Mouse (Mus musculus) kidney, adult 8-10 months (tissue): ENCODE results near the gene Serf1.
"Not testable (repeated sequence)": the region's sequence is repeated elsewhere in the genome, so short reads cannot be mapped to it uniquely, and the experiment has no call there.

Source experiments
- DNase-seq, 2 experiments: peaks; one replicate each; pipeline ENCODE4 v3.0.0; 2022

The Serf1 gene

DNA sequence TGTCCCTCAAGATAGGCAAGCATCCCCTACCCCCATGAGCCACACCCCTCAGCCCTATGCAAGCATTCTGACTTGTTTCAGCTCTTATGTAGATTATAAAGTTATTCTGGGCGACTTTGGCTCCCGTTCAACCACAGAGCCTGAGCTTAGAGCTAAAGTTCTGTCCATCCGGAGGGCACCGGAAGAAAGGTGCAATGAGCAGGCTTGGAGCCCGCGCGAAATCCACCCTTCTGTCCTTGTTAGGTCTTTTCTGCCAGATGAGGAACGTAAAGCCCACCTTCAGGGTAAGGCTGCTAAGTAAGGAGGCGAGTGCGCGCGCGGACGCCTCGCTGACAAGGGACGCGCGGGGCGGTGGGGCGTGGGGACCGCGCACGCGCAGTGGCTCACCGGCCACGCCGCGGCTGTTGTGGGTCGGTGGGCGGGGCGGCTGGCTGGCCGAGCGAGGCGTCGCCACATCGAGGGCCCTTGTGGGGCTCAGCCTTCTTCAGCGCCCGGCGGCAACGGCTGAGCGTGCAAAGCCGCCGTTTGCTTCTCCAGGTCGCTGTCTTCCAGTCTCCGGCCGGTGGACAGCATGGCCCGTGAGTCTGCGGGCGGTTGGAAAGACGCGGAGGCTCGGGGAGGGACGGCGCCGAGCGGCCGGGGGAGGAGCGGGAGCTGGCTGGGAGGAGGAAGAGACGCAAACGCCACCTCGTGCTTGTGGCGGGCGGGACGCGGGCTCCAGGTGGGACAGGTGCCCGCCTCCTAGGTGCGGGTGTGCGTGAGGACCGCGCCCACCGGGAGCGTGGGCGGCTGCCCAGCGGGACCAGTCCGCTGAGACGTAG is at the start of gene Serf1:
Gene Serf1 (plus strand): TSS at position 361 of the 821 bp plus-strand sequence.
- DNase-seq = peak; percentile 64 to 79

DNA sequence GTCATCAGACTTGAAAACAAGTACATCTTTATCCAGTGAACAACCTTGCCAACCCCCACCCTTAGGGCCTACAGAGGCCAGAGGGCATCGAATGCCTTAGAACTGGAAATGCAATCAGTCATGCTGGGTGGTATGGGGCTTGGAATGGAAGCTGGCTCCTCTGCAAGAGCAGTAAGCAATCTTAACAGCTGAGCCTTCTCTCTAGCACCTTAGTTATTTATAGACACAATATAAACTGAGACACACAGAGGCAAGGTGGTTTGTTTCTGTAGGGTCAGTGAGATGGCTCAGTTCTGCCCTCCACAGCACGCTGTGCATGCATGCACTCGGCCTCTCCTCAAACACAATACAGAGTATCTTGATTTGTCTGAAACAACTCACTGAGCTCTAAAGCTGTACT is 43.9 kb upstream of the Serf1 start:
- no peak for DNase-seq

DNA sequence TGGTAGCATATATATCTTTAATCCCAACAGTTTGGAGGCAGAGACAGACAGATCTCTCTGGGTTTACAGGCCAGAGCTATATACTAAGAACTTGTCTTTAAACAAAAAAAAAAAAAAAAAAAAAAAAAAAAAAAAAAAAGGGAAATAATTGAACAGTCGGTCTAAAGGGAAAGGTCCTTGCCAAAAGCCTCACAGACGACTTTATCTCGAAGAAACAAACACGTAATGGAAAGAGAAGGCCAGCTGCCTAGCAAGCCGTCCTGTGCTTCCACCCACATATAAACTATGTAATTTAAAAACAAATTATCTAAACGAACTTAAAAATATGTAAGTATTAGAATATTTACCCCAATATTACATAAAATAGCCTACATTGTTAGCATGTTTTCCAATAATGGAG is 40.0 kb upstream of the Serf1 start:
- DNase-seq = no peak

DNA sequence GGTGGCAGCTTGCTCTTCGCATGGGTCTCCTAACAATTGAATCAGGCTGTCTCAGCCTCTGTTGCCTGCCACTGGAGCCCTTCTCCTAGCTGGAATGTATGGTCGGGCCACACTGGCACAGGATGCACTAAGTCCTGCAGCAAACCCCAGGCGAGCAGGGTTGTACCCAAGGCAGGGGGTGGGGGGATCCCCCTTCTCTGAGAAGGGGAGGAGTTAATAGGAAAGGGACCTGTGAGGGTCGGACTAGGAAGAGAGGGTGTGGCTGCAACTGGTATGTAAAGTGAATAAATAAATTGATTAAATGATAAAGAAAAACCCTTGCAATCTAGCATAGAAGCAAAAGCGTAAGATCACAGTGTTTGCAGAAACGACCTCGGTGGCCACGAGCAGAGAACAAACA is 36.3 kb upstream of the Serf1 start:
- no peak for DNase-seq

DNA sequence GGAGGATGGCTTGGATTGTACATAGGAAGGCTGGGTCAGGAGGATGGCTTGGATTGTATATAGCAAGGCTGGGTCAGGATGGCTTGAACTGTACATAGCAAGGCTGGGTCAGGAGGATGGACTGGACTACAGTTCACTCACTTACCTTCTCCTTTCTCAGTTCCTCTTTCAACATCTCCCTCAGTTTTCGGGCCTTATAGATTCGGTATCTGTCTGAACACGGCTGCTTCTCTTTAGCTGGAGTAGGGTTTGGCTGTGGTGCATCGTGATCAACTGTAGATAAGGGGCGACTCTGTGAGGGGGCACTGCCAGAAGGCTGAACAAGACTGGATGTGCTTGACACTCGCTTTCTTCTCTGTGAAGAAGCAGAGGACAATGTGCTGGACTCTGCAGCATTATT is 9.0 kb upstream of the Serf1 start:
- no peak for DNase-seq

DNA sequence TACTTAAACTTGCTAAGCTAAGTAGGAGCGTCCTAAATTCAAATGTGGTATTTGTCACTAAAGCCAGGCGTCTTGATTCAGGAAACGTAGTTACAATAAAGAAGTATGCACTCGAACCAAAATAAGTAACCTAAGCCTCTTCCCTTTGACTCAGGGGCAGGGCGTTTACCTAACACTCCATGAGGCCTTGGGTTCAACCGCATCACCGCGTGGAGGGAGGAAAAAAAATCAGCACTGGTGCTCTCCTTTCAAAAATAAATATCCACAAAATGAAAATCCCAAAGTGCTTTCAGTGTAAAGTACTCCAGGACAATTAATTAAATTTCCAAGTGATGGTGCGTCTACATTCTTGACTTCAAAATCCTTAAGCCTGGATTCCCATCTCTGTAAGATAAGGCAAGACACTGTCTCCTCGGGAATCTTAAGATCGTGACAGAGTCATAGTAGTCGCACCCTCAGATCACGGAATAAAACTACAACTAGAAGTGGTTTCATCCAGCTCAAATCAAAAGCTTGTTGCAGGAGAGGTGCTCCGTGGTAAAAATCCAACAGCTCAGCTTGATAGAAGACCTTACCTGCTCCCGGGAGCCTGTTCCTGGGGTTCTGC is 4.7 kb upstream of the Serf1 start:
- no peak for DNase-seq

- peak; percentile 93 to 95 for DNase-seq
These were observed 4.0 kb upstream of the Serf1 start, which contains the start of gene Bdp1 for GRCm38 (mm10) chr13:100103748-100104254. TSS of gene Bdp1 (minus strand) at chr13:100104070.

DNA sequence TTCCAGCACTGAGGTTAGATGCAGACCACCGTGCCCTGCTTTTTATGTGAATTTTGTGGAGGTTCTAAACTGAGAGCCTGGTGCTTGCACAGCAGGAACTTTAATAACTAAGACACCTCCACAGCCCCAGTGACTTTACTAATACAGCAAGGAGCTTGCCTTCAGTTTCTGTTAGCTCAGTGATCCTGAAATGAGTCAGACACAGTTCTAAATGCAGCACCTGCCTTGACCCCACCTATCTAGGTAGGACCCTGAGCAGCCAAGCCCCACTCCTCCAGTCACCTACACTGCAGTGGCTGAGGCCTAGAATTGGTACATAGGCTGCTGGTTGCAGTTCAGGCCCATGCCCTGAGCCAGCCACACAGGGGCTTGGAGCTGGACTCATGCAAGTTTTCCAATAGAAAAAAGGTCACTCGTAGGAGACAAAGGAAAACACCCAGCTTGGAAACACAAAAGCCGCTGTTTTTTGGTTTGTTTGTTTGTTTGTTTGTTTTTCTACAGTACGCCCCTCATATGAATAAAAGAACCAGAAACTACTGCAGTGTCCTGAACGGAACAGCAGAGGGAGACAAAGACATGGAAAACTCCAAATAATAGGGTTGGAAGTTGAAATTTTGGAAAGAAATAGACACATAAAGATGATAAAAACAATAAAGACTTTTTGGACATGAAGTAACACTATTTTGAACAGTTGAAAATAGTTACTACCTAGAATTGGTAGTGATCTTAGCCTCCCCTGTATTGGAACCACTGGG is 4.6 kb downstream of the Serf1 start:
- DNase-seq = no peak

- DNase-seq = no peak
These were observed 16.2 kb downstream of the Serf1 start for GRCm38 (mm10) chr13:100123970-100124369.

DNA sequence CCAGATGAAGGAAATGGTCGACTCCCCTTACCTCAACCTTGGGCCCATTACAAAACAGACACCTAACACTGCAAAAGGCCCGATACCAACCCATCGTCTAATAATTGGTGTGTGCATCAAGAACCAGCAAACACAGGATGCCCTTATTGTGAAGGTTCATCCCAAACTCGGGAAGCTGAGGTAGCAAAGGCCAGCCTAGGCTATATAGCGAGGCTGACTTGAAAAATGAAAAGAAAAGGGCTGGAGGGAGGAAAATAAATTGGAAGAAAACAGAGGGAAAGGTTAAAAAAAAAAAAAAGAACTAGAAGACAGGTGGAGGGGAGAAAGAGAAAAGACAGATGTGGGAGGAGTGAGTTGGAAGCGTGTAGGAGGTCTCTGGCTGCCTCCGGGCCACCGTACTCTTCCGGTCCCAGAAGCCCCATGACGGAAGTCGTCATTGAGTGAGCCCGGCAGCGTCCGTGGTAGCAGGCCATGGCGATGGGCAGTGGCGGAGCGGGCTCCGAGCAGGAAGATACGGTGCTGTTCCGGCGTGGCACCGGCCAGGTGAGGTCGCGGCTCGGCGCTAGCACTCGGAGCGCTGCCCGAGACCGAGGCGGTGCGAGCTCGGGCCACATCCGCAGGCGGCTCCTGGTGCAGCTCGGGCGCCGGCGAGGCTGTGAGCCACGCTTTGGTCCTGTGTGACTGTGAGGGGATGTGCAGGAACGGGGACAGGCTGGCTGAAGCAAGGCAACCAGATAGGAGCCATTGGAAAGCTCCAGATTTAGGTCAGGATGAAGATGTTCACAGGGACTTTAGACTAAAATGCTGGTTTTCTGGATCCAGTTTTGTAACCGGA is 16.8 kb downstream of the Serf1 start, which contains the start of gene Smn1:
Gene Smn1 (plus strand): TSS at position 430 of the 835 bp plus-strand sequence.
- peak; percentile 94 to 97 for DNase-seq

- no peak for DNase-seq
These were observed 17.4 kb downstream of the Serf1 start for GRCm38 (mm10) chr13:100125258-100125643.

DNA sequence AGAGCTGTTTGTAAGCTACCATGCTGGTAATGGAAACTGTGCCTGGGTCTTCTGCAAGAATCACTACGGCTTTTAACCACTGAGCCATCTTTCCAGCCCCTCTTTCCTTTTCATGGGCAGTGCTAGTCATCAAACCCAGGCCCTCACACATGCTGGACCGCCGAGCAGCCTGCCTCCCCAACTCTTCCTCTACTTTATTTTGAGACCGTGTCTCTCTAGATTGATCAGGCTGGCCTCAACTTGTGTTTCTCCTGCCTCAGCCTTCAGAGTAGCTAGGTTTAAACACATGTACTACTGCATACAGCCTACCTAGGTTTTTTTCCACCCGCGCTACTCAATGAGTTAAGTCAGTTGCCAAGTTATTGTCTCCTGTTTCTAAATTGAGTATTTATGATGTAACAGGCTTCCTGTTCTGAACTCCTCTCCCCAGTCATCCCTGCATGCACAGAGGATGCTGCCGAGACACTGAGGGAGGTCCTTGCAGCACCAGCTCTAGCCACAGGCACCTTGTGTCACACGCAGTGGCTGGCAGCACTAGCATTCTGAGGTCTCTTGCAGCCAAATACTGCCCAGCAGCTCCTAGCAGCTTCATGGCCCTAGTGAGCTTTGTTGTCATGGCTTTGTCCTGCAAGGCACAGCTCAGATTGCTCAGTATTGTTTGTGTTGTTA is 34.0 kb downstream of the Serf1 start:
- no peak for DNase-seq

DNA sequence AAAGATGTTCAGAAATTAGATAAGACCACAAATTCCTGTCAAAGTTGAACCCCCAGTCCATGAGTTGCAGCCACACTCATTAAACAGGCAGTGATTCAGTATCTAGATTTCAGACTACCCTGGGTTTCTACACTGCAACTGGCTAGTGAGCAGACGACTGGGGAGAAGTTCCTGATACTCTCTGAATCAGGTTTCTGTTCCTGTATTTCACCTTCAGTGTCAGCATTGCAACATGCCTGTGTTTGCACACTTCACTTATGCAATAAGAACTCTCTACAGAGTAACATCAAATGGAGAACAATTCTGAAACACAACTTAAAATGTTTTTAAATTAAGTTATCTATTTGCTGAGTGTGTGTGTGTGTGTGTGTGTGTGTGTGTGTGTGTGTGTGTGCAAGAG is 44.8 kb downstream of the Serf1 start:
- DNase-seq = no peak

DNA sequence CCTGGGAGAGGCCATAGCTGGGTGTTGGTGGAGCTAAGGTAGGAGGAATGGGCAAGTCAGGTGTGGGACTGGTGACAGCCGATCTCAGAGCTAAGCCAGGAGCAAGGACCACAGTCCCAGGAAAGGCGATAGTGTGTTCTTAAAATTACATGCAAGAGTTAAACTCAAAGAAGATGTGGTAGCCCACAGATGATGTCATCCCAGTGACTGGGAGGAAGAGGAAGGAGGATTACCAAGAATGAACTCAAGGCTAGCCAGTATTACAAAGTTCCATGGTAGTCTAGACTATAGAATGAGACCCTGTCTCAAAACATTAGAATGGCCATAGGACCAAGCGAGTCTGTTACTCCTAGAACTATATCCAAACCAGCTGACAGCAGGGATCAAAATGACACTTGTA is 48.8 kb downstream of the Serf1 start:
- DNase-seq = no peak

GRCm38 (mm10) chr13:100161171-100161870 is 53.5 kb downstream of the Serf1 start:
- not testable (repeated sequence) for DNase-seq

GRCm38 (mm10) chr13:100162467-100162866 is 54.7 kb downstream of the Serf1 start:
- DNase-seq = not testable (repeated sequence)
